Mouse (Mus musculus): Measurements from ENCODE around the gene Olfr675.
"Not testable (repeated sequence)": the region's sequence is repeated elsewhere in the genome, so short reads cannot be mapped to it uniquely, and the experiment has no call there.

Olfr675 gene

DNA sequence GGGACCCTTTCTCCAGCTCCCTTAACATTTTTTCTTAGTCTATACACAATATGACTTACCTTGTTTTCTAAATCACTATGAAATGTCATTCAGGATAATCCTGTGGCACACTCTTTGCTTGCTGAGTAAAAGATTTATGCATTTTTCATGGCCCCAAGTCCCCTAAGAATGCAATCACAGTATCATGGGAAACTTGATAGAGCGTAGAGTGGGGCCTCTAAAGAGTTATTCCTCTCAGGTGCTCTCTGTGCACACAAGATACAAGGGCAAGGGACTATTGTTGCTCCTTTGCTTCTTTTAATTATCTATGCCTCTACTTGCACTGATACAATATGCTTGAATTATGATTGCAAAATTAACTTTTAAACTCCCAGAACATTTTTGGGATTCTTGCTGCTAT lies at the start of gene Olfr675:
Olfr675 (minus strand) TSS at position 101 of the 400 bp plus-strand sequence.
- no peak for DNase-seq (ENCODE audit: low read depth)

DNA sequence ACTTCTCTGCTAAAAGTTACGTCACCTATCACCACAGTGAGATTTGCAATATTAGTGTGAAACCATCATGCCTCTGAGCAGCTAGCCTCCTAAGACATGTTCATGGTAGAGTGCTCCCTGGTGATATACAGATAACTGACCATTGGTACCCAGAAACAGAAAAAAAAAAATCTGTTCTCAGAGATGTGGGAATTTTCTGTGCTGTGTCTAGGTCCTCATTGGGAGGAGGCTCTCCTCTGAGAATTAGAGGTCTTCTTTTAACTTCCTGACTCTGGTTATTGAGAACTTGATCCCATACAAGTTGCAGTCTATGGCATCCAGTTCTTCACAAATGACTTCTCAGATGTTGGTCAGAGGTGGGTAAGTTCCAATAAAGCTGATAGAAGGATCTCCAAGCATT lies 35.9 kb upstream of the Olfr675 start, which contains the start of gene Olfr678:
Olfr678 (plus strand) TSS at position 301 of the 400 bp plus-strand sequence.
- DNase-seq (ENCODE audit: low read depth), result no peak

GRCm38 (mm10) chr7:105058951-105059350 lies 30.7 kb upstream of the Olfr675 start:
- DNase-seq (ENCODE audit: low read depth), result no peak

GRCm38 (mm10) chr7:105033836-105034235 lies 5.6 kb upstream of the Olfr675 start:
- DNase-seq (ENCODE audit: low read depth), result not testable (repeated sequence)

GRCm38 (mm10) chr7:105032398-105032797 lies 4.1 kb upstream of the Olfr675 start, which contains the start of gene Olfr676:
Gene Olfr676 (plus strand): TSS chr7:105032698.
- DNase-seq (ENCODE audit: low read depth), result no peak

DNA sequence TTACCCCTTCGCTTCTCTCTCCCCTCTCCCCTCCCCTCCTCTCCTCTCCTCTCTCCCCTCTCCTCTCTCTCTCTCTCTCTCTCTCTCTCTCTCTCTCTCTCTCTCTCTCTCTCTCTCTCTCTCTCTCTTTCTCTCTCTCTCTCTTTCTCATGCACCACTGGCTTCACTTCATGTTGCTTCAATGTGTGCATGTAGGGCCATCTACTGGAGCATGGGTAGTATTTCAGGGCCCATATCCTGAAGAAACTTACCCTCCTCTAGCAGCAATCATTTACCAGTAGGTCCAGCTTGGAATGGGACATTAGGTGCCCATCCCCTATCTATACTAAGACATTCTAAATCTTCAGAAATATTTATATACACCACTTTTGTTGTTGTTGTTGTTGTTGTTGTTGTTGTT lies 5.7 kb downstream of the Olfr675 start:
- no peak for DNase-seq (ENCODE audit: low read depth)

DNA sequence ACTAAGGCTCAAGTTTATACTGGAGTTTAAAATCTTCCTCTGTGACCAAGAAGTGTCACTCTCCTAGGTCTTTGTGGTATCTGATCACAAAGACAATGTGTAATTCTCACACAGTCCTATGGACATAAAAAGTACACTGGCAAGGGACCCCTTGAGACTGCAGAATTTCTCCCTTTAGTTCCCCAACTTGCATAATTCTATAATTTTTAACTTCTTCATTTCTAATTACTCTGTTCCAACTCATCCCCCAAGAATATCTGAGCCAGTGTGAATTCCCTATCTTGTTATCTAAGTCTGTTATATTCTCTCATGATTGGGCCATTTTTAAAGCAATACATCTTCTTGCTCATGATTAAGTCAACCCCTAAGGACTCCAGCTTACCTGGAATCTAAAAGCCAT lies 26.3 kb downstream of the Olfr675 start, which contains the start of gene Olfr672:
Olfr672 (minus strand) TSS at position 101 of the 400 bp plus-strand sequence.
- DNase-seq (ENCODE audit: low read depth), result no peak

- DNase-seq (ENCODE audit: low read depth), result no peak
These were observed 49.2 kb downstream of the Olfr675 start, which contains the start of gene Olfr671 for GRCm38 (mm10) chr7:104979026-104979425. Gene Olfr671 (minus strand): TSS chr7:104979126.

- not testable (repeated sequence) for DNase-seq (ENCODE audit: low read depth)
These were observed 55.8 kb downstream of the Olfr675 start for GRCm38 (mm10) chr7:104972507-104972906.

Data from induced T-regulatory cell, adult 2 months (primary cell).